ENCODE assay signal across 12 mouse cellular contexts in genomic region chr14:40952715-40953114, GRCm38 (mm10). TPM values are rescaled to one million over a fixed set of nuclear protein-coding genes. Genes with fewer than 3 reads are reported as not detected.
DNase-seq lines count a peak whose midpoint lies in the region; ATAC-seq and TF ChIP-seq lines count a peak whose summit lies in the region.
"Had no signal": no experiment of that assay in that cellular context is flagged by ENCODE, and none has a peak within 500 bp of the region (broad histone marks: within the 10 kb centered on the region; RNA-seq: fewer than 3 reads in every experiment).

No protein-coding gene starts in this region.

- H3K79me2 ChIP-seq in CH12.LX (replicated peaks; ENCODE audit: control insufficient read depth, extremely low read depth, insufficient read depth, poor library complexity, severe bottlenecking), result peaks cover 45% of the 10 kb centered on the region

- peak; percentile 51 for TF ChIP-seq EP300 in CH12.LX (IDR thresholded peaks at IDR 0.05; ENCODE audit: low read length)

- TF ChIP-seq POLR2A in CH12.LX (IDR thresholded peaks at IDR 0.05; ENCODE audit: low read depth, low read length), result no peak

- H3K4me3 ChIP-seq in hindbrain, embryonic 11.5 days (ENCODE audit: low read depth, low read length), result no peak overlapping the region
- no peak overlapping the region for H3K4me3 ChIP-seq in hindbrain, embryonic 12.5 days
- no peak overlapping the region for H3K4me3 ChIP-seq in CH12.LX (replicated peaks in 1 of 3; ENCODE audit: low read depth in 2 of 3, low read length in 2 of 3, poor library complexity in 1 of 3)
- H3K4me3 ChIP-seq in limb, embryonic 10.5 days, result no peak overlapping the region
- no peak overlapping the region for H3K4me3 ChIP-seq in heart, embryonic 11.5 days (ENCODE audit: low read depth, low read length)
- H3K4me3 ChIP-seq: heart, adult 2 months; hindbrain, embryonic 15.5 days; lung, embryonic 15.5 days had no signal

- WGBS in hindbrain, embryonic 11.5 days, result 44% methylated on average over 2 of the region's 2 CpGs
- WGBS in hindbrain, embryonic 12.5 days, result 51% methylated on average over 2 of the region's 2 CpGs
- 13% methylated on average over 2 of the region's 2 CpGs for WGBS in limb, embryonic 10.5 days
- WGBS in heart, embryonic 11.5 days (ENCODE audit: insufficient replicate concordance), result 65% methylated on average over 2 of the region's 2 CpGs

- no peaks in the 10 kb centered on the region for H3K36me3 ChIP-seq in hindbrain, embryonic 11.5 days (ENCODE audit: control insufficient read depth, insufficient read depth, low read length)
- H3K36me3 ChIP-seq in hindbrain, embryonic 12.5 days, result no peaks in the 10 kb centered on the region
- H3K36me3 ChIP-seq in CH12.LX (replicated peaks in 1 of 2; ENCODE audit: control insufficient read depth in 1 of 2, insufficient read depth in 1 of 2, low read length in 1 of 2), result peaks cover 0 to 2% of the 10 kb centered on the region in 2 experiments
- peaks cover 18% of the 10 kb centered on the region; the same call in 1 of the 2 replicates for H3K36me3 ChIP-seq in limb, embryonic 10.5 days
- H3K36me3 ChIP-seq in heart, embryonic 11.5 days (ENCODE audit: control insufficient read depth, insufficient read depth, low read length), result no peaks in the 10 kb centered on the region
- H3K36me3 ChIP-seq: hindbrain, embryonic 15.5 days; lung, embryonic 15.5 days had no signal

- no peak overlapping the region for H3K4me2 ChIP-seq in hindbrain, embryonic 11.5 days (replicated peaks; ENCODE audit: low read depth, low read length)
- no peak overlapping the region for H3K4me2 ChIP-seq in hindbrain, embryonic 12.5 days (replicated peaks)
- H3K4me2 ChIP-seq in CH12.LX (ENCODE audit: insufficient read depth, low read depth, poor library complexity, severe bottlenecking), result peak overlapping the region; percentile 79
- no peak overlapping the region for H3K4me2 ChIP-seq in heart, embryonic 11.5 days
- H3K4me2 ChIP-seq: hindbrain, embryonic 15.5 days; lung, embryonic 15.5 days had no signal

- in situ Hi-C loops in CH12.LX (cut with MboI; ENCODE audit: low pct_ligation_motif_present, low pct_unique_long_range_greater_than_20kb, low sequenced_read_pairs), result no loop called here

- dilution Hi-C loops in CH12.LX (cut with MboI; ENCODE audit: extremely low pct_ligation_motif_present, extremely low pct_unique_long_range_greater_than_20kb, low sequenced_read_pairs), result no loop called here

- peaks cover 24% of the 10 kb centered on the region for H3K4me1 ChIP-seq in hindbrain, embryonic 11.5 days (replicated peaks; ENCODE audit: control insufficient read depth, insufficient read depth, low read length)
- H3K4me1 ChIP-seq in hindbrain, embryonic 12.5 days, result peaks cover 81% of the 10 kb centered on the region
- peaks cover 46 to 95% of the 10 kb centered on the region in 2 experiments for H3K4me1 ChIP-seq in CH12.LX (ENCODE audit: control insufficient read depth in 1 of 2, insufficient read depth in 2 of 2)
- peaks cover 88% of the 10 kb centered on the region for H3K4me1 ChIP-seq in limb, embryonic 10.5 days
- H3K4me1 ChIP-seq in heart, embryonic 11.5 days (ENCODE audit: control insufficient read depth, insufficient read depth, low read length), result peaks cover 56% of the 10 kb centered on the region

- no peak overlapping the region for H3K27ac ChIP-seq in hindbrain, embryonic 11.5 days (ENCODE audit: low read depth, low read length)
- H3K27ac ChIP-seq in hindbrain, embryonic 12.5 days, result no peak overlapping the region
- peak overlapping the region; percentile 69 for H3K27ac ChIP-seq in CH12.LX (ENCODE audit: insufficient read depth, low read depth)
- H3K27ac ChIP-seq in limb, embryonic 10.5 days, result no peak overlapping the region; the same call in 1 of the 2 replicates
- H3K27ac ChIP-seq in heart, embryonic 11.5 days (ENCODE audit: low read depth, low read length), result no peak overlapping the region
- H3K27ac ChIP-seq: heart, adult 2 months; hindbrain, embryonic 15.5 days; lung, embryonic 15.5 days had no signal

- DNase-seq in hindbrain, embryonic 11.5 days (ENCODE audit: low spot score), result peak; percentile 62
- no peak for DNase-seq in CH12.LX (ENCODE audit: extremely low read depth)
- DNase-seq in embryo, embryonic 10.5 days (ENCODE audit: low spot score), result peak; percentile 75
- DNase-seq in limb, embryonic 10.5 days (ENCODE audit: low spot score), result peak; percentile 83
- no peak for DNase-seq in B cell, adult 2 months
- DNase-seq: heart, adult 2 months; midbrain, embryonic 14.5 days had no signal

- TF ChIP-seq CTCF in CH12.LX (conservative IDR thresholded peaks at IDR 0.05 in 1 of 2, IDR thresholded peaks at IDR 0.05 in 1 of 2; ENCODE audit: low read depth in 2 of 2, low read length in 2 of 2), result no peak

- ATAC-seq in hindbrain, embryonic 11.5 days (ENCODE audit: low FRiP score), result no peak
- ATAC-seq in hindbrain, embryonic 12.5 days (ENCODE audit: low FRiP score), result no peak
- ATAC-seq in heart, embryonic 11.5 days (replicated peaks; ENCODE audit: insufficient number of reproducible peaks, low FRiP score, low TSS enrichment), result no peak
- no peak for ATAC-seq in megakaryocyte-erythroid progenitor cell, adult 5-6 weeks (replicated peaks; ENCODE audit: low FRiP score, low TSS enrichment, poor library complexity, severe bottlenecking)

- no peaks in the 10 kb centered on the region for H3K9me3 ChIP-seq in hindbrain, embryonic 11.5 days (ENCODE audit: control insufficient read depth, low read length)
- H3K9me3 ChIP-seq in hindbrain, embryonic 12.5 days (replicated peaks), result no peaks in the 10 kb centered on the region
- no peaks in the 10 kb centered on the region for H3K9me3 ChIP-seq in CH12.LX (replicated peaks; ENCODE audit: low read length)
- H3K9me3 ChIP-seq in limb, embryonic 10.5 days (replicated peaks), result no peaks in the 10 kb centered on the region
- no peaks in the 10 kb centered on the region for H3K9me3 ChIP-seq in heart, embryonic 11.5 days (replicated peaks; ENCODE audit: control insufficient read depth, low read length)
- H3K9me3 ChIP-seq: hindbrain, embryonic 15.5 days; lung, embryonic 15.5 days had no signal

- H3K9ac ChIP-seq in hindbrain, embryonic 11.5 days (ENCODE audit: low read depth, low read length), result no peak overlapping the region
- H3K9ac ChIP-seq in hindbrain, embryonic 12.5 days, result no peak overlapping the region
- no peak overlapping the region for H3K9ac ChIP-seq in CH12.LX (ENCODE audit: insufficient read depth, low read depth)
- H3K9ac ChIP-seq in heart, embryonic 11.5 days (ENCODE audit: low read depth, low read length), result no peak overlapping the region
- H3K9ac ChIP-seq: hindbrain, embryonic 15.5 days; lung, embryonic 15.5 days had no signal

- TF ChIP-seq RAD21 in CH12.LX (IDR thresholded peaks at IDR 0.05; ENCODE audit: low read depth, low read length), result no peak

- H3K27me3 ChIP-seq in hindbrain, embryonic 11.5 days (ENCODE audit: control insufficient read depth, insufficient read depth, low read length), result no peaks in the 10 kb centered on the region
- H3K27me3 ChIP-seq in hindbrain, embryonic 12.5 days, result no peaks in the 10 kb centered on the region
- H3K27me3 ChIP-seq in CH12.LX (replicated peaks), result no peaks in the 10 kb centered on the region
- no peaks in the 10 kb centered on the region for H3K27me3 ChIP-seq in limb, embryonic 10.5 days (ENCODE audit: low read depth, poor library complexity, severe bottlenecking)
- H3K27me3 ChIP-seq in heart, embryonic 11.5 days (ENCODE audit: control insufficient read depth, insufficient read depth, low read length), result no peaks in the 10 kb centered on the region
- H3K27me3 ChIP-seq: hindbrain, embryonic 15.5 days; lung, embryonic 15.5 days had no signal

TF ChIP-seq in CH12.LX, 34 proteins besides CTCF, POLR2A, EP300 and RAD21:
- TF ChIP-seq NELFE (IDR thresholded peaks at IDR 0.05; ENCODE audit: low read depth, low read length) (no peak), ETS1 (conservative IDR thresholded peaks at IDR 0.05; ENCODE audit: low read depth, low read length) (peak; percentile 73), SIN3A (IDR thresholded peaks at IDR 0.05; ENCODE audit: low read length) (0 out of 2 replicates have a peak, but pooled peaks have one; percentile 43), IRF4 (IDR thresholded peaks at IDR 0.05; ENCODE audit: low read depth, low read length) (no peak), TBP (conservative IDR thresholded peaks at IDR 0.05; ENCODE audit: low read depth, low read length) (no peak), MYC (IDR thresholded peaks at IDR 0.05; ENCODE audit: low read depth, low read length) (no peak), MAZ (IDR thresholded peaks at IDR 0.05; ENCODE audit: low read depth, low read length) (no peak), TCF12 (IDR thresholded peaks at IDR 0.05; ENCODE audit: low read depth, low read length) (peak; percentile 75), BHLHE40 (IDR thresholded peaks at IDR 0.05; ENCODE audit: low read depth, low read length) (no peak), USF2 (conservative IDR thresholded peaks at IDR 0.05; ENCODE audit: low read depth, low read length) (no peak), E2F4 (IDR thresholded peaks at IDR 0.05; ENCODE audit: insufficient replicate concordance, low read depth, low read length) (no peak)

RNA-seq across cellular contexts. Expression of gene Tspan14, which starts 13.9 kb away (rescaled TPM):
- 96.5 and 105 TPM in 2 replicates for polyA plus RNA-seq in hindbrain, embryonic 11.5 days (2014; fragmentation: Nextera tagmentation; extraction: Ambion mirVana)
- polyA plus RNA-seq in hindbrain, embryonic 12.5 days (2016; fragmentation: Nextera tagmentation; extraction: Ambion mirVana), result 84.3 and 95.0 TPM in 2 replicates
- total RNA-seq in CH12.LX (2012; rRNA removed) (14.9 and 16.1 TPM in 2 replicates), CH12.LX (2014; rRNA removed) (10.6 and 11.6 TPM in 2 replicates)
- 17.8 and 19.1 TPM in 2 replicates for polyA plus RNA-seq in CH12.LX (2012; ENCODE audit: insufficient read length, low read depth)
- polyA plus RNA-seq in limb, embryonic 10.5 days (2016; fragmentation: Nextera tagmentation; extraction: Ambion mirVana), result 75.3 and 77.6 TPM in 2 replicates
- 43.5 and 54.0 TPM in 2 replicates for polyA plus RNA-seq in heart, embryonic 11.5 days (2014; fragmentation: Nextera tagmentation; extraction: Ambion mirVana)
- total RNA-seq in megakaryocyte-erythroid progenitor cell, adult 5-6 weeks (2014; fragmentation: Nextera tagmentation), result 8.6 and 13.3 TPM in 2 replicates
- 9.3 and 12.9 TPM in 2 replicates for total RNA-seq in megakaryocyte-erythroid progenitor cell, adult 5-6 weeks (2017)

RNA-seq across cellular contexts. Expression of gene Sh2d4b, which starts 59.6 kb away (rescaled TPM):
- polyA plus RNA-seq in hindbrain, embryonic 11.5 days (2014; fragmentation: Nextera tagmentation; extraction: Ambion mirVana), result 1.4 and 1.5 TPM in 2 replicates
- polyA plus RNA-seq in hindbrain, embryonic 12.5 days (2016; fragmentation: Nextera tagmentation; extraction: Ambion mirVana), result 0.83 and 1.4 TPM in 2 replicates
- total RNA-seq in CH12.LX (2012; rRNA removed), result 0.04 TPM in 1 of 2 replicates, not detected in the other
- not detected in 2 replicates for total RNA-seq in CH12.LX (2014; rRNA removed)
- 0.12 and 0.17 TPM in 2 replicates for polyA plus RNA-seq in CH12.LX (2012; ENCODE audit: insufficient read length, low read depth)
- 0.10 and 0.25 TPM in 2 replicates for polyA plus RNA-seq in limb, embryonic 10.5 days (2016; fragmentation: Nextera tagmentation; extraction: Ambion mirVana)
- 0.56 and 0.89 TPM in 2 replicates for polyA plus RNA-seq in heart, embryonic 11.5 days (2014; fragmentation: Nextera tagmentation; extraction: Ambion mirVana)
- total RNA-seq in megakaryocyte-erythroid progenitor cell, adult 5-6 weeks (2014; fragmentation: Nextera tagmentation), result not detected in 2 replicates
- total RNA-seq in megakaryocyte-erythroid progenitor cell, adult 5-6 weeks (2017), result 0.70 TPM in 1 of 2 replicates, not detected in the other

Comparison
In these comparisons a context has a peak if more than half of its experiments do, and no peak if none do; other contexts are left out.
1. DNase-seq: peak in hindbrain, embryonic 11.5 days (single experiment), embryo, embryonic 10.5 days (single experiment) and limb, embryonic 10.5 days (single experiment); none in CH12.LX (single experiment) and B cell, adult 2 months (0 of 2).